Mouse (Mus musculus) liver, adult 2 months (tissue): ENCODE measurements around the gene Atp2c2.

Experiments used
- CTCF ChIP-seq: fragments of 200-500 bp; IDR thresholded peaks from 2 replicates; pipeline ENCODE4 v1.5.1; 2011; ENCODE audit warnings: low read depth, low read length, control low read depth
- POLR2A ChIP-seq: fragments of 200-500 bp; IDR thresholded peaks from 2 replicates; pipeline ENCODE4 v1.6.1; 2011; ENCODE audit warnings: low read length, control low read depth; ENCODE audit not compliant: insufficient read depth; ENCODE audit errors: extremely low read depth

- TF ChIP-seq POLR2A (no peak), CTCF (peak; percentile 94)
Measured at GRCm38 (mm10) chr8:119779013-119779737, 79.4 kb downstream of the Atp2c2 start.
